Comparison of ENCODE assay signal across 1 mouse cellular context in the genomic region with DNA sequence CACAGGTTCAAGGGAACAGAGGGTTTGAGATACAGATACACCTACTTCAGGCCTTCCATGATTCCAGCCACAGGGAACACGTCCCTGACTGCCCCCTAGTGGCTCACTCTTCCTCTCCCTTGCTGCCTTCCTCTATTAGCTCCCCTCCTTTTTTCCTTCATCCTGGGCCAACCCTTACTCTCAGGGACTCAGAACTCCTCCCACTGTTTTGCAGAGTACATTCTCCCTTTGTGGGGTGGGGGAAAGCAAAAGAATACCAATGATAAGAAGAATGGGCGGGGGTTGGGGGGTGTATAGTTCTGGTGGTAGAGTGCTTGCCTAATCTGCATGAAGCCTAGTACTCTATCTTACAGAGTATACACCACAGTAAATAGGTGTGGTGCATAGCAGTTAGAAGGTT.
TF ChIP-seq lines count a peak whose summit lies in the region.

No protein-coding gene starts in this region.

TF ChIP-seq in MEL, 35 proteins besides CTCF, POLR2A, EP300 and RAD21 (continued from another document):
- TF ChIP-seq POLR2AphosphoS5 (IDR thresholded peaks at IDR 0.05; ENCODE audit: borderline replicate concordance, low read depth, low read length) (no peak), HCFC1 (IDR thresholded peaks at IDR 0.05; ENCODE audit: low read depth, low read length) (0 out of 2 replicates have a peak, but pooled peaks have one; percentile 28), TCF12 (IDR thresholded peaks at IDR 0.05; ENCODE audit: low read depth, low read length) (0 out of 2 replicates have a peak, but pooled peaks have one; percentile 14), TBP (IDR thresholded peaks at IDR 0.05; ENCODE audit: low read depth, low read length) (no peak), CHD2 (IDR thresholded peaks at IDR 0.05; ENCODE audit: low read length) (no peak), USF2 (IDR thresholded peaks at IDR 0.05; ENCODE audit: borderline replicate concordance in 1 of 2, insufficient read depth in 1 of 2, low read depth in 1 of 2, low read length in 2 of 2) (no peak), JUND (IDR thresholded peaks at IDR 0.05; ENCODE audit: low read depth, low read length) (no peak), RCOR1 (IDR thresholded peaks at IDR 0.05; ENCODE audit: low read depth, low read length) (no peak; the same call in 1 of the 2 replicates), TAL1 (IDR thresholded peaks at IDR 0.05; ENCODE audit: low read length) (no peak), POLR2AphosphoS2 (IDR thresholded peaks at IDR 0.05; ENCODE audit: low read length) (no peak), ZC3H11A (IDR thresholded peaks at IDR 0.05; ENCODE audit: low read depth, low read length) (no peak), NELFE (IDR thresholded peaks at IDR 0.05; ENCODE audit: low read depth, low read length) (no peak), UBTF (IDR thresholded peaks at IDR 0.05; ENCODE audit: borderline replicate concordance, insufficient read depth, low read depth, low read length) (no peak), ZMIZ1 (IDR thresholded peaks at IDR 0.05; ENCODE audit: low read depth, low read length) (no peak), SMC3 (IDR thresholded peaks at IDR 0.05; ENCODE audit: low read depth, low read length) (peak; percentile 45; the same call in 1 of the 2 replicates), SIN3A (IDR thresholded peaks at IDR 0.05; ENCODE audit: low read length) (peak; percentile 25; the same call in 1 of the 2 replicates), MAFK (IDR thresholded peaks at IDR 0.05; ENCODE audit: borderline replicate concordance, low read depth, low read length) (no peak), MYC (IDR thresholded peaks at IDR 0.05; ENCODE audit: low read depth, low read length) (no peak), MEF2A (IDR thresholded peaks at IDR 0.05; ENCODE audit: extremely low read depth, insufficient replicate concordance, low read depth, low read length, poor library complexity, severe bottlenecking) (no peak), KAT2A (conservative IDR thresholded peaks at IDR 0.05; ENCODE audit: low read depth, low read length) (no peak), MAZ (IDR thresholded peaks at IDR 0.05; ENCODE audit: low read depth, low read length) (peak; percentile 72; the same call in 1 of the 2 replicates), GABPA (IDR thresholded peaks at IDR 0.05; ENCODE audit: low read depth, low read length) (no peak), CHD1 (IDR thresholded peaks at IDR 0.05; ENCODE audit: low read depth, low read length) (no peak), ZNF384 (IDR thresholded peaks at IDR 0.05; ENCODE audit: low read depth, low read length) (no peak; the same call in 1 of the 2 replicates), E2F4 (IDR thresholded peaks at IDR 0.05; ENCODE audit: borderline replicate concordance, low read depth, low read length) (no peak)
